Mouse (Mus musculus) large intestine, adult 2 months (tissue): ENCODE results near the gene Zfp13. TPM values are rescaled to one million over a fixed set of nuclear protein-coding genes. Genes with fewer than 3 reads are reported as not detected.
"Not testable (repeated sequence)": the region's sequence is repeated elsewhere in the genome, so short reads cannot be mapped to it uniquely, and the experiment has no call there.

Experiments
- DNase-seq: peaks from one replicate; pipeline ENCODE4 v3.0.0-alpha.2; 2012; ENCODE audit warnings: low read depth, low spot score
- WGBS: fragments of 180-500 bp; shearing (Covaris S2); methylation state at CpG from one replicate; pipeline ENCODE4 v1.1.7; 2018; 5-methylcytosine and 5-hydroxymethylcytosine counted together
- polyA plus RNA-seq: library from polyadenylated mRNA; depleted of rRNA; stranded (reverse); fragments of >200 nt; gene quantifications from 2 replicates; pipeline ENCODE4 v1.2.3, GENCODE M21; 2012; rRNA removed

Gene Zfp13
- polyA plus RNA-seq, 1 experiment, result 4.4 TPM

- no peak for DNase-seq
- WGBS, result 23% methylated on average over 21 of the region's 21 CpGs
Observed at GRCm38 (mm10) chr17:23538299-23539015, 60.8 kb downstream of the Zfp13 start.

DNA sequence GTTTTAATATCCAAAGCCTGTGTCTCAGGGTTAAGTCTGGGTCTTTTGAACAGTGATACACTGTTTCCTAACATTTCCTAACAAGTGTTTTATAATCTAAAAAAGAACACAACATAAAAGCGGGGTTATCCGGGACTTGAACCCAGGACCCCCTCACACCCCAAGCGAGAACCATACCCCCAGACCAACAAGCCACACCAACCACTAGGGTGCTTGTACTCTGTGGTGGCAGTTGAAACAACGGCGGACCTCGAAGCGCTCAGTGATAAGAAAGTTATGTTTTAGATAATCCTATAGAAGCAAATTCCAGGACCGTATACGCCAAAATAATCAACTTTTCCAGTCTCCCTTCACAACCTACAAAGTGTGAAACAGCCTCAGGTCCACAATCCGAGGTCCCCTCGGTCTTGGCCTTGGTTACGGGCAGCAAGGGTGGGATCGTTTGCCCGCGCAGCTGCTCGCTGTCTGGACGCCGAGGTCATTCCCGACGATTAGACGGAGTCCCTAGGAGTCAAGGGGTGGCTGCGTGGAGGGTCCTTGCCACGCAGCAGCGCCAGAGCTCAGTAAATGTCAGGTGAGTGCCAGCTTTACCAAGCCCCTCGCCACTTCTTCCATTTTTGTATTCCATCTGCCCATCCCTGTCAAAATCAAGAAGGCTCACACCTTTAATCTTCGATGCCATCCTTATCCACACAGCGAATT, 61.6 kb downstream of the Zfp13 start:
- DNase-seq, result no peak
- 17% methylated on average over 27 of the region's 27 CpGs for WGBS

GRCm38 (mm10) chr17:23535046-23535788, 64.1 kb downstream of the Zfp13 start:
- WGBS, result 6% methylated on average over 17 of the region's 29 CpGs
- DNase-seq, result not testable (repeated sequence)

- 20% methylated on average over 11 of the region's 23 CpGs for WGBS
- not testable (repeated sequence) for DNase-seq
Observed at GRCm38 (mm10) chr17:23533591-23534490, 65.4 kb downstream of the Zfp13 start.

DNA sequence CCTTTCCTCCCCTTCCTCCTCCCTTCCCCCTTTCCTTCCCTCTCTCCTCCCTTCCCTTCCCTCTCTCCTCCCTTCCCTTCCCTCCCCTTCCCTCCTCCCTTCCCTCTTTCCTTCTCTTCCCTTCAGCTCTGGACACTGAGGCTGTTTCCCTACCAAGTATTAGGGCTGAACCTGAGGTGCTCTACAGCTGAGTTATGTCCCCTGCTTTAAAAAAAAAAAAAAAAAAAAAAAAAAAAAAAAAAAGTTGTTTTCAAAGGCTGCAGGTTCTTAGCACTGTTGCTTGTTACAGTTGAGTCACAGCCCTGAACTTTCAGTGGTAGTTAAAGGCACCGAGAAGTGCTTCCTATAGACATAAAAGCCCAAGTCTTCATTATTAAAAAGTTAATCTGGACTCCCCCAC, 67.9 kb downstream of the Zfp13 start:
- not testable (repeated sequence) for DNase-seq
- 29% methylated on average over 1 of the region's 1 CpGs for WGBS

Other genes starting within 250 kb of the Zfp13 start
- gene Vmn2r116, start 214.9 kb downstream of the Zfp13 start, polyA plus RNA-seq, result not detected in 2 replicates
- not detected in 2 replicates for gene Vmn2r117, start 119.8 kb downstream of the Zfp13 start, polyA plus RNA-seq
- gene Zfp213, start 35.2 kb downstream of the Zfp13 start, polyA plus RNA-seq, result 10.6 and 11.2 TPM in 2 replicates
- gene Zscan10, start 1.4 kb upstream of the Zfp13 start, polyA plus RNA-seq, result not detected in 2 replicates
- gene Mmp25, start 45.8 kb upstream of the Zfp13 start, polyA plus RNA-seq, result 0.41 and 0.67 TPM in 2 replicates
- gene Bicdl2, start 61.0 kb upstream of the Zfp13 start, polyA plus RNA-seq, result 6.1 and 6.4 TPM in 2 replicates
- 197 and 204 TPM in 2 replicates for gene Hcfc1r1, start 74.1 kb upstream of the Zfp13 start, polyA plus RNA-seq
- 27.1 and 28.7 TPM in 2 replicates for gene Thoc6, start 74.4 kb upstream of the Zfp13 start, polyA plus RNA-seq
- gene Tnfrsf12a, start 78.0 kb upstream of the Zfp13 start, polyA plus RNA-seq, result 8.1 and 8.4 TPM in 2 replicates
- not detected in 2 replicates for gene Cldn6, start 79.8 kb upstream of the Zfp13 start, polyA plus RNA-seq
- gene Cldn9, start 84.5 kb upstream of the Zfp13 start, polyA plus RNA-seq, result 0.15 TPM in 1 of 2 replicates, not detected in the other
- 0.02 and 0.03 TPM in 2 replicates for gene 1520401A03Rik, start 123.3 kb upstream of the Zfp13 start, polyA plus RNA-seq
- 41.2 and 45.7 TPM in 2 replicates for gene Pkmyt1, start 126.8 kb upstream of the Zfp13 start, polyA plus RNA-seq
- 155 and 162 TPM in 2 replicates for gene Paqr4, start 141.4 kb upstream of the Zfp13 start, polyA plus RNA-seq
- 3.1 and 3.5 TPM in 2 replicates for gene Kremen2, start 146.3 kb upstream of the Zfp13 start, polyA plus RNA-seq
- gene Flywch1, start 172.1 kb upstream of the Zfp13 start, polyA plus RNA-seq, result 27.3 and 34.9 TPM in 2 replicates
- gene Flywch2, start 186.6 kb upstream of the Zfp13 start, polyA plus RNA-seq, result 4.5 and 6.5 TPM in 2 replicates
- gene Srrm2, start 191.0 kb upstream of the Zfp13 start, polyA plus RNA-seq, result 284 and 419 TPM in 2 replicates
- 771 and 864 TPM in 2 replicates for gene Elob, start 229.6 kb upstream of the Zfp13 start, polyA plus RNA-seq
- 0.09 and 0.58 TPM in 2 replicates for gene Prss33, start 236.6 kb upstream of the Zfp13 start, polyA plus RNA-seq
- 495 and 577 TPM in 2 replicates for gene Prss32, start 244.4 kb upstream of the Zfp13 start, polyA plus RNA-seq
- gene Prss41, start 244.7 kb upstream of the Zfp13 start, polyA plus RNA-seq, result 1.8 and 3.3 TPM in 2 replicates